Mouse (Mus musculus) hindbrain, embryonic 12.5 days (tissue): ENCODE data around the gene Tmub2. TPM values are rescaled to one million over a fixed set of nuclear protein-coding genes. Genes with fewer than 3 reads are reported as not detected.
A peak's percentile ranks its signal among the peaks of the same experiment; 100 is the strongest.

Experiments
- ATAC-seq: fragments of 200-750 bp; cut with Nextera tagmentation; 2 replicates; pipeline ENCODE4 v1.8.0; 2017; ENCODE audit warnings: moderate TSS enrichment; ENCODE audit not compliant: low FRiP score
- H3K27ac ChIP-seq: fragments of 300-500 bp; sonication (generic); 2 replicates; pipeline ENCODE4 v1.5.1; 2016; ENCODE audit warnings: mild to moderate bottlenecking
- H3K27me3 ChIP-seq: fragments of 300-500 bp; sonication (generic); 2 replicates; pipeline ENCODE4 v1.6.1; 2016; ENCODE audit warnings: mild to moderate bottlenecking
- H3K36me3 ChIP-seq: fragments of 300-500 bp; sonication (generic); 2 replicates; pipeline ENCODE4 v1.6.1; 2016; ENCODE audit warnings: mild to moderate bottlenecking
- H3K4me1 ChIP-seq: fragments of 300-500 bp; sonication (generic); 2 replicates; pipeline ENCODE4 v1.6.1; 2016
- H3K4me2 ChIP-seq: fragments of 300-500 bp; sonication (generic); replicated peaks from 2 replicates; pipeline ENCODE4 v1.6.1; 2016; ENCODE audit warnings: mild to moderate bottlenecking
- H3K4me3 ChIP-seq: fragments of 300-500 bp; sonication (generic); 2 replicates; pipeline ENCODE4 v1.5.1; 2016; ENCODE audit warnings: mild to moderate bottlenecking
- H3K9ac ChIP-seq: fragments of 300-500 bp; sonication (generic); 2 replicates; pipeline ENCODE4 v1.6.1; 2016; ENCODE audit warnings: mild to moderate bottlenecking, moderate library complexity
- H3K9me3 ChIP-seq: fragments of 300-500 bp; sonication (generic); replicated peaks from 2 replicates; pipeline ENCODE4 v1.6.1; 2016; ENCODE audit warnings: mild to moderate bottlenecking
- WGBS: fragments of 180-500 bp; shearing (Covaris S2); methylation state at CpG from one replicate; pipeline ENCODE4 v1.1.7; 2016; 5-methylcytosine and 5-hydroxymethylcytosine counted together
- polyA plus RNA-seq: library from polyadenylated mRNA; unstranded; fragments of >200 nt; fragmentation: Nextera tagmentation; extraction: Ambion mirVana; gene quantifications from 2 replicates; pipeline ENCODE4 v1.2.1, GENCODE M21; 2016

Gene Tmub2
- polyA plus RNA-seq, 1 experiment from 2014 or later, result 68.4 TPM

DNA sequence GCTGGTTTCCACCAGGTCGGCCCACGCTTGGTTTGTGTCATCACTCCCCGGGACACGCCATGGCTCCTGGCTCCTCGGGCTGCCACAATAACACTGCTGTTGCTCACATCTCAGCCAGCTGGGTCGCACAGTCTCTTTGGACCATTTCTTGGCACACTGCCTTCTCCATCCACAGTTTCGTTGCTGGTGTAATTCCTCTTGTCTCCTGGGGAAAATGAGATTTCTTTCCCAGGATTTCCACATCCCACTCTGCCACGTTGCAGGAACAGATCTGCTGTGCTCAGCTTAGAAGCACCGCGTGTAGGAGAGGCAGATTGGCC is 35.9 kb downstream of the Tmub2 start:
- peak overlapping the region; percentile 100 for H3K27ac ChIP-seq
- peak overlapping the region; percentile 100 for H3K9ac ChIP-seq
- peaks cover 17% of the 10 kb centered on the region for H3K4me1 ChIP-seq
- 0 out of 2 replicates have a peak, but pooled peaks have one; percentile 27 for ATAC-seq
- peak overlapping the region; percentile 100 for H3K4me3 ChIP-seq
- H3K27me3 ChIP-seq, result no peaks in the 10 kb centered on the region
- WGBS, result 14% methylated on average over 10 of the region's 10 CpGs
- peak overlapping the region; percentile 88 for H3K4me2 ChIP-seq
- H3K9me3 ChIP-seq, result no peaks in the 10 kb centered on the region
- H3K36me3 ChIP-seq, result 0 out of 2 replicates have a peak, but pooled peaks cover 2% of the 10 kb centered on the region

DNA sequence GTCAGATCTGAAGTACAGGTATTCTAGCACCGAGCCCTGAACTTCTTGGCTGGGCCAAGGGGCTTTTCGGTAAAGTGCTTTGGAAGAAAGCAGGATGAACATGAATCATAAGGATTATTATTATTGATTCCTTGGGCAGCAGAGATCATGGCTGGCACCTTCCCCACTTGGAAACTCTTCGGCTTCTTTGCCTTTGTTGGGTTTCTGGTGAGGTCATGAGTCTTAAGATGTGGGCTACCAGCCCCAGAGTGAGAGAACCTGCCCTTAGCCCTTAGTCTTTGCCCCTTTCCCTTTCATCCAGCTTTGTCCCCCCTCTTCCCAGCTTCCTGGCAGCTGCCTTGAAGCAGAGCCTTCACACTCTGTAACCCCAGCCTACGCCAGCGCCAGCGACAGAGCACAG is 37.2 kb downstream of the Tmub2 start:
- Histone ChIP-seq H3K4me2 (no peak overlapping the region), H3K4me3 (no peak overlapping the region), H3K4me1 (peaks cover 8% of the 10 kb centered on the region; the same call in 1 of the 2 replicates), H3K9me3 (no peaks in the 10 kb centered on the region), H3K27ac (no peak overlapping the region), H3K36me3 (no peaks in the 10 kb centered on the region), H3K27me3 (no peaks in the 10 kb centered on the region), H3K9ac (no peak overlapping the region)
- no peak for ATAC-seq
- 78% methylated on average over 6 of the region's 6 CpGs for WGBS

DNA sequence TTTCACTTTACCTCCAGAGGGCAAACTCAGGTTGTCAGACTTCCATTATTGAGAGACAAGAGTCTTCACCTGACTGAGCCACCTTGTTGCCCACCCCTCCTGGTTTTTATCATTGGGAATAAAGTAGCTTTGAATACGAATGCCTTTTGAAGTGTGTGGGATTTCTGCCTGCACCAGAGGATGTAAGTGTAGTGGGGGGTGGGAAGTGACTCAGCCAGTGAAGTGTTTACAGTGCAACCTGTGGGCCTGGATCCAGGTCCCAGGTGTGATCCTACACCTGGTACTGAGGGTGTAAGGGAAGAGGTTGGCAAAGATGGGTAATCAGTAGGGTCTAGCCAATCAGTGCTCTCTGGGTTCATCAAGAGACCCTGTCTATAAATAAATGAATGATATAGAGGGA is 38.8 kb downstream of the Tmub2 start:
- 82% methylated on average over 1 of the region's 1 CpGs for WGBS
- no peak for ATAC-seq

DNA sequence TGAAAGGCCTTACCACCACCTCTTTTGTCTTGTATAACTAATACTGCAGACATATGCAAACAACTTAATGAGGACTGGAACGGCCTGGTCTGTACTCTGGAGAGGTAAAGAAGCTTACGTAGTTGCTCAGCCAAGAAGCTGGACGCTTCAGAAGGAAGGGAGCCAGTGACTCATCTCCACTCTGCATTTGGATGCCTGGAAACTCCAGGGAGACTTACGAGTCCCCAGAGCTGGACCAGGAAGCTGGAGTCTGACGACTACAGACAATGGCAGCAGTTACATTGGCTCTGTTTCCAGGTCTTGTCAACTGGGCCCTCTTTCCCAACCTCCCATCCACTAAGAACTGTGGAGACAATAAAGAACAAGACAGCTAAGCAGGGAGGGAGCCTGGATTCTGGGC is 42.5 kb downstream of the Tmub2 start:
- WGBS, result 73% methylated on average over 5 of the region's 5 CpGs

More for the DNA sequence above, 38.8 kb downstream of the Tmub2 start:
- Histone ChIP-seq H3K9ac (no peak overlapping the region), H3K27me3 (no peaks in the 10 kb centered on the region), H3K4me3 (no peak overlapping the region), H3K27ac (no peak overlapping the region), H3K4me1 (peaks cover 8% of the 10 kb centered on the region; the same call in 1 of the 2 replicates), H3K4me2 (no peak overlapping the region), H3K9me3 (no peaks in the 10 kb centered on the region), H3K36me3 (no peaks in the 10 kb centered on the region)

DNA sequence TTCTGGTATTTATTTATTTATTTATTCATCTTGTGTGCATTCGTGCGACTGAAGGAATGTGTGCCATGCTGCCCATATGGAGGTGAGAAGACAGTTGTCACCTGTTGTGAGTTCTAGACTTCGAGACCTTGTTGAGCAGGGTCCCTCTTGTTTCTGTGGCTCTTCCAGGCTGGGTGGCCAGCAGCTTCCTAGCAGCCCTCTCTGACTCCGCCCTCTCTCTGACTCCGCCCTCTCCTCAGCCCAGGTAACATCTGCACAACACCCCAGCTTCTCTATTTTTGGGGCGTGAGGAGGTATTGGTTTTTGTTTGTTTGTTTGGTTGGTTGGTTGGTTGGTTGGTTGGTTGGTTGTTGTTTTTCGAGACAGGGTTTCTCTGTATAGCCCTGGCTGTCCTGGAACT is 43.1 kb downstream of the Tmub2 start:
- Histone ChIP-seq H3K4me1 (no peaks in the 10 kb centered on the region), H3K9ac (no peak overlapping the region), H3K9me3 (no peaks in the 10 kb centered on the region), H3K27me3 (no peaks in the 10 kb centered on the region), H3K36me3 (no peaks in the 10 kb centered on the region), H3K4me3 (no peak overlapping the region), H3K4me2 (no peak overlapping the region), H3K27ac (no peak overlapping the region)
- 89% methylated on average over 7 of the region's 7 CpGs for WGBS
- ATAC-seq, result no peak

More for the DNA sequence above, 42.5 kb downstream of the Tmub2 start:
- Histone ChIP-seq H3K27me3 (no peaks in the 10 kb centered on the region), H3K36me3 (no peaks in the 10 kb centered on the region), H3K4me2 (no peak overlapping the region), H3K4me1 (no peaks in the 10 kb centered on the region), H3K4me3 (no peak overlapping the region), H3K9me3 (no peaks in the 10 kb centered on the region), H3K27ac (no peak overlapping the region), H3K9ac (no peak overlapping the region)
- ATAC-seq, result no peak

DNA sequence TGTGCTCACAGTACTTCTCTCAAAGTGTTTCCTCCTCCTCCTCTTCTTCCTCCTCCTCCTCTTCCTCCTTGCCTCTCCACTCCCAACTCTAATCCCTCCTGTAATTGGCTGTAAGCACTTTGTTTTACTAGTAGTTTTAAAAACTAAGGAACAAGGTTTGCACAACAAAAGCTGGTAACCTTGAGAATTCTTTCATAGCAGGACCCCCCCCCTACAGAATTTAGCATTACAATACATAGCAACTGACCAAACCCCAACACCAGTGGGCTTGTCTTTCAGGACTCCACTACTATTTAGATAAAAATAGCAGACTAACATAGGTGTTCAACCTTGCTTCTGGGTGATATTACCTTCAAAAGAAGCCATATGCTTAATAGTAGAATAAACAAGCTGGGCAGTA is 44.8 kb downstream of the Tmub2 start:
- H3K9ac ChIP-seq, result no peak overlapping the region
- H3K9me3 ChIP-seq, result no peaks in the 10 kb centered on the region
- no peak overlapping the region for H3K27ac ChIP-seq
- ATAC-seq, result no peak
- H3K4me1 ChIP-seq, result no peaks in the 10 kb centered on the region
- no peaks in the 10 kb centered on the region for H3K27me3 ChIP-seq
- H3K4me2 ChIP-seq, result no peak overlapping the region
- no peaks in the 10 kb centered on the region for H3K36me3 ChIP-seq
- no peak overlapping the region for H3K4me3 ChIP-seq

DNA sequence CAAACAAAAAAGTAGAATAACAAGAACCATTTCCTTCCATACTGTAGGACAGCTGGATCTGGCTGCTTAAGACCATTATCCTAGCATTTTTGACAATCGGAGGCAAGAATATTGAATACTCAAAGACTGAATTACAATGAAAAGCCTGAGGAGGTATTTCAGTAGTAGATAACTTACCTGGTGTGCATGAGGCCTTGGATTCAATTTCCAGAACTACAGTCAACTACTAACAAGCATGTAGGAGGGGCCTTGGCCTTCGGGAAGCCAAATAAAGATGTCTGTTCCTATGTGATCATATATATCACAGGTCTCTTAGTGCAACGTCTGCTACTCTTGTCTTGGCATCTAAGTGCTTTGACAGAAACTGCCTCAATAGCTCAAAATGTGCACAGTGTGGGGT is 45.3 kb downstream of the Tmub2 start:
- H3K9ac ChIP-seq, result no peak overlapping the region
- no peaks in the 10 kb centered on the region for H3K9me3 ChIP-seq
- no peak overlapping the region for H3K4me3 ChIP-seq
- H3K36me3 ChIP-seq, result no peaks in the 10 kb centered on the region
- no peaks in the 10 kb centered on the region for H3K4me1 ChIP-seq
- no peak for ATAC-seq
- no peaks in the 10 kb centered on the region for H3K27me3 ChIP-seq
- H3K27ac ChIP-seq, result no peak overlapping the region
- 81% methylated on average over 3 of the region's 3 CpGs for WGBS
- no peak overlapping the region for H3K4me2 ChIP-seq

DNA sequence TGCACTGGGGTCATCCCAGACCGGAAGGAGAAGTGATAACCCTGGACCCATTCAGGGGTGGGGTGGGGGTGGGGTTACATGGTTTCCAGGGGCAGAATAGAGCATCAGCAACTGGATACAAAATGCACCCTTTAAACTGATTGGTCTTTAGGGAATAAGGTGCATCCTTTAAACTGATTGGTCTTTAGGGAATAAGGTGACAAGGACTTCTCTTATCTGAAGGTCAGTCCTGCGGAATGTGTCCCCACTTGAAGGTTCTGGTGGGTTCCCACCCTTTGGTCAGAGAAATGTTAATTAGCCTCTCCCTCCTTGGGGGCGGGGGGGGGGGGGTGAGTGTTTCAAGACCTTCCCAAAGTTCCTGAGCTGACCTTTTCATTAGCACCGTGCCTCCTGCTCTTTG is 47.1 kb downstream of the Tmub2 start:
- WGBS, result 57% methylated on average over 4 of the region's 4 CpGs
- no peak overlapping the region for H3K4me2 ChIP-seq
- no peak for ATAC-seq
- no peak overlapping the region for H3K9ac ChIP-seq
- no peaks in the 10 kb centered on the region for H3K27me3 ChIP-seq
- no peaks in the 10 kb centered on the region for H3K4me1 ChIP-seq
- H3K27ac ChIP-seq, result no peak overlapping the region
- no peaks in the 10 kb centered on the region for H3K9me3 ChIP-seq
- no peak overlapping the region for H3K4me3 ChIP-seq
- H3K36me3 ChIP-seq, result no peaks in the 10 kb centered on the region

DNA sequence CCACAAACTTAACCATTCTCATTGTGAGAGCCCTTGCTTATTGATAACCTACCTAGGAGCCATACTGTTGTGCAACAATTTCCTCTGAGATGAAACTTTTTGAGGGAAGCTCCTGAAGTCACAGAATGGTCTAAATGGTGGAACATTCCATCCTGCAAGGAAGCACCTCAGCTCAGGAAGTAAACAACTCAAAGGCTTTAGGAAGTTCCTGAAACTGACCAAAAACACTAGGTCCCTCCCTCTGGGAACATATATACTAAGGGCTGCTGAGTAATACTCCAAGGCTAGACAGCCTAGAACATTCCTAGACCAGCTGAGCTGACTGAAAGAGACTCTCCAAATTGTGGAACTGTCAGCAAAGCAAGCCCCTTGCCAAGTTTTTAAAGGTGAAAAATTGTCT is 48.3 kb downstream of the Tmub2 start:
- Histone ChIP-seq H3K4me2 (no peak overlapping the region), H3K27me3 (no peaks in the 10 kb centered on the region), H3K4me3 (no peak overlapping the region), H3K27ac (no peak overlapping the region), H3K9ac (no peak overlapping the region), H3K36me3 (no peaks in the 10 kb centered on the region), H3K4me1 (no peaks in the 10 kb centered on the region), H3K9me3 (no peaks in the 10 kb centered on the region)
- ATAC-seq, result no peak

DNA sequence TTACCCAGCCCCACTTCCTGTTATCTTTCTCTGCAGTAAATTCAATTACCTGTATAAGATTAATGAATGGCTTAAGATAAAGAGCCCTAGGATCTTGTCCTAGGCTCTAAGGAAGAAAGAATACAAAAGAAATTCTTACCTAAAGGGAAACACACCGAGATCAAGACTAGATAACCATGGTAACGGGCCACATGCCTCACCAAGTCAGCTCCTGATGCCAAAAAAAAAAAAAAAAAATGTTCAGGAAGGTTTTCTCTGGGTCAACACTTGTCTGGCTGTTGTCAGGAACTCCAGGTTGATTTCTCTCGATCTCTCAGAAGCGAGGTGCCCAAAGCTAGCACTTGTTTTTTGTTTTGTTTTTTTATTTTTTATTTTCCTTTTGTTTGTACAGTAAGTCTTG is 49.3 kb downstream of the Tmub2 start:
- no peak overlapping the region for H3K9ac ChIP-seq
- no peaks in the 10 kb centered on the region for H3K27me3 ChIP-seq
- H3K36me3 ChIP-seq, result no peaks in the 10 kb centered on the region
- H3K4me3 ChIP-seq, result no peak overlapping the region
- no peak overlapping the region for H3K27ac ChIP-seq
- H3K4me2 ChIP-seq, result no peak overlapping the region
- no peak for ATAC-seq
- no peaks in the 10 kb centered on the region for H3K9me3 ChIP-seq
- H3K4me1 ChIP-seq, result no peaks in the 10 kb centered on the region
- 69% methylated on average over 4 of the region's 4 CpGs for WGBS

DNA sequence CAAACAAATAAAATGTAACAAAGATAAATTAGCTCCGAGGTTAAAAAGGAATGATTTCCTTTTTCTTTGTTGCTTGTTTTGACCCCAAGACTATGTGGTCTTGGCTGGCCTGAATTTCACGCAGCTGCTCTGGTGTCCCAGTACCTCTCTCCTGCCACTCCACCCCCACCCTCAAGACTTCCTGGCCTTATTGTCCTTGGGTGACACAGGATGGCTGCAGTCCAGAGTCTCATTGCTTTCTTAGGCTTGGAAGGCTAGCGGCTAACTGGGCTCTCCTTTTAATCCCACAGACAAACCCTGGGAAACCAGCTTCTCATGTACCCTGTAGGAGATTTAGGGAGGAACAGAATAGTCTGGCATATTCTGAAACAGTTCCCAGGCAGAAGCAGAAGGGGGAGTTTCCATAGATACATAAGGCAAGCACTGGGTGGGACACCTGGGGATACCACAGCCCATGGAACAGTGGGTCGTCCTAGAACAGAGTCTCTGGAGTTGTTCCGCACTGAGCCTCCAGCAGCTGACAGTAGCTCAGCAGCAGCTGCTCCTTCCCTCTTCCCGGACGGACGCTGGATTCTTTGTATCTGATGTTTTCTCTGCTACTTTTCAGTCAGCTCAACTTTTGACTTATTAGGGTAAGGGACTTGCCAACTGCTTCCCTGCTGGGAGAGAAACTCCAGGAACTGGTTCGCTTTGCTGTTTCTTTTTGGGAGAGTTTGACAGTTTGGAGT is 50.4 kb downstream of the Tmub2 start:
- 42% methylated on average over 9 of the region's 9 CpGs for WGBS
- Histone ChIP-seq H3K4me3 (no peak overlapping the region), H3K9ac (no peak overlapping the region), H3K27ac (no peak overlapping the region), H3K9me3 (no peaks in the 10 kb centered on the region), H3K27me3 (no peaks in the 10 kb centered on the region), H3K4me1 (no peaks in the 10 kb centered on the region), H3K4me2 (no peak overlapping the region), H3K36me3 (no peaks in the 10 kb centered on the region)
- no peak for ATAC-seq

DNA sequence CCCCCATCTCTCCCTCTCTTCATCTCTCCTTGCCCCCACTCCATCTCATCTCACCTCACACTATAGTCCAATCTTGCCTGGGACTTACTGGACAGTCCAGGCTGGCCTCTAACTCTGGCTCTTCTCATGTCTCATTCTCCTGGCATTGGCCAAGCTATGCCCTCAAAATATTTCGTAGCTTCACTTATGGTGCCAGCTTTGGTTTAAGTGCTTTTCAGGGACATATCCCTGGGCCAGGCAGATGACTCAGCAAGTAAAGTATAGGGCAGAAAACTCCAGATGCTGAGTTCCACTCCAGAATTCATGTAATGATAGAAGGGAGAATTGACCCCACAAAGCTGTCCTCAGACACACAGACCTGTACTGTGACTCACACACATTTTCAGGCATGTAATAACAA is 51.5 kb downstream of the Tmub2 start:
- Histone ChIP-seq H3K36me3 (no peaks in the 10 kb centered on the region), H3K4me2 (no peak overlapping the region), H3K9me3 (no peaks in the 10 kb centered on the region), H3K27me3 (no peaks in the 10 kb centered on the region), H3K9ac (no peak overlapping the region), H3K4me1 (no peaks in the 10 kb centered on the region), H3K4me3 (no peak overlapping the region), H3K27ac (no peak overlapping the region)
- WGBS, result 72% methylated on average over 1 of the region's 1 CpGs
- ATAC-seq, result no peak

DNA sequence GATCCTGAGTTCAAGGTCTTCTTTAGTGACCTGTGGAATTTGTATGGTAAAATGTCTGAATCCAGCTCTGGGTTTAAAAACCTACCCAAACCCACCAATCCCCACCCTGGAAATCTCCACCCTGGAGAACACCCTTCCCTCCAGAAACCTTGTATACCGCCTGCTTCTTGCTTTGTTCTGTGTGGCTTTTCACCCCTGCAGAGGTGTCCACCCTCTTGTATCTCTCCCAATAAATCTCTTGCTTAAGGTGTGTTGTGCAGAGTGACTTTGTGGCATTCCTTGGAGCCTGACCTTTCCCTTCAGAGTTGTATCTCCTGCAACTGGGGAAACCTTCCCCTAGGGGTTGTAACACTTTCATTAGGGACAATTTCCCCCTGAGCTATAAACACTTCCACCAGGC is 53.2 kb downstream of the Tmub2 start:
- Histone ChIP-seq H3K36me3 (no peaks in the 10 kb centered on the region), H3K4me3 (no peak overlapping the region), H3K9ac (no peak overlapping the region), H3K27me3 (no peaks in the 10 kb centered on the region), H3K9me3 (no peaks in the 10 kb centered on the region), H3K4me1 (peaks cover under 1% of the 10 kb centered on the region; the same call in 1 of the 2 replicates), H3K4me2 (no peak overlapping the region), H3K27ac (no peak overlapping the region)
- 59% methylated on average over 1 of the region's 1 CpGs for WGBS
- no peak for ATAC-seq
